Mouse (Mus musculus): Measurements from ENCODE around the gene Map3k7cl.

Map3k7cl gene

GRCm38 (mm10) chr16:87587843-87588242 lies 34.7 kb downstream of the Map3k7cl start:
- no peak for DNase-seq (ENCODE audit: low spot score in 2 of 2)

- no peak for DNase-seq (ENCODE audit: low spot score in 2 of 2)
Observed at GRCm38 (mm10) chr16:87594145-87594544, 41.0 kb downstream of the Map3k7cl start.

GRCm38 (mm10) chr16:87595149-87595548 lies 42.0 kb downstream of the Map3k7cl start:
- no peak for DNase-seq (ENCODE audit: low spot score in 2 of 2)

GRCm38 (mm10) chr16:87602717-87603526 lies 49.8 kb downstream of the Map3k7cl start:
- DNase-seq (ENCODE audit: low spot score in 2 of 2), result peak in 1 of 2 experiments; percentile 7

- DNase-seq (ENCODE audit: low spot score in 2 of 2), result no peak
Observed at GRCm38 (mm10) chr16:87604002-87604401, 50.9 kb downstream of the Map3k7cl start.

- DNase-seq (ENCODE audit: low spot score in 2 of 2), result no peak
Observed at GRCm38 (mm10) chr16:87604883-87605282, 51.8 kb downstream of the Map3k7cl start.

- no peak for DNase-seq (ENCODE audit: low spot score in 2 of 2)
Observed at GRCm38 (mm10) chr16:87607383-87607782, 54.3 kb downstream of the Map3k7cl start.

GRCm38 (mm10) chr16:87607959-87608358 lies 54.8 kb downstream of the Map3k7cl start:
- no peak for DNase-seq (ENCODE audit: low spot score in 2 of 2)

GRCm38 (mm10) chr16:87610142-87610541 lies 57.0 kb downstream of the Map3k7cl start:
- no peak for DNase-seq (ENCODE audit: low spot score in 2 of 2)

- DNase-seq (ENCODE audit: low spot score in 2 of 2), result no peak
Observed at GRCm38 (mm10) chr16:87610556-87611295, 57.6 kb downstream of the Map3k7cl start.

GRCm38 (mm10) chr16:87611420-87611819 lies 58.3 kb downstream of the Map3k7cl start:
- no peak for DNase-seq (ENCODE audit: low spot score in 2 of 2)

- DNase-seq (ENCODE audit: low spot score in 2 of 2), result no peak
Observed at GRCm38 (mm10) chr16:87612218-87612838, 59.2 kb downstream of the Map3k7cl start.

GRCm38 (mm10) chr16:87617377-87617776 lies 64.2 kb downstream of the Map3k7cl start:
- no peak for DNase-seq (ENCODE audit: low spot score in 2 of 2)

GRCm38 (mm10) chr16:87621246-87621645 lies 68.1 kb downstream of the Map3k7cl start:
- DNase-seq (ENCODE audit: low spot score in 2 of 2), result no peak

GRCm38 (mm10) chr16:87623881-87624280 lies 70.8 kb downstream of the Map3k7cl start:
- no peak for DNase-seq (ENCODE audit: low spot score in 2 of 2)

GRCm38 (mm10) chr16:87624937-87625336 lies 71.8 kb downstream of the Map3k7cl start:
- DNase-seq (ENCODE audit: low spot score in 2 of 2), result no peak

- no peak for DNase-seq (ENCODE audit: low spot score in 2 of 2)
Observed at GRCm38 (mm10) chr16:87625341-87625740, 72.2 kb downstream of the Map3k7cl start.

GRCm38 (mm10) chr16:87625816-87626215 lies 72.7 kb downstream of the Map3k7cl start:
- DNase-seq (ENCODE audit: low spot score in 2 of 2), result no peak

- DNase-seq (ENCODE audit: low spot score in 2 of 2), result no peak
Observed at GRCm38 (mm10) chr16:87626696-87627095, 73.6 kb downstream of the Map3k7cl start.

- no peak for DNase-seq (ENCODE audit: low spot score in 2 of 2)
Observed at GRCm38 (mm10) chr16:87634709-87635108, 81.6 kb downstream of the Map3k7cl start.

- DNase-seq (ENCODE audit: low spot score in 2 of 2), result no peak
Observed at GRCm38 (mm10) chr16:87635213-87635755, 82.2 kb downstream of the Map3k7cl start.

GRCm38 (mm10) chr16:87635841-87636240 lies 82.7 kb downstream of the Map3k7cl start:
- no peak for DNase-seq (ENCODE audit: low spot score in 2 of 2)

Data from frontal cortex, postnatal 36 days (tissue).